ENCODE assay signal across 12 mouse cellular contexts in genomic region chr4:9079828-9080245, GRCm38 (mm10).
DNase-seq lines count a peak whose midpoint lies in the region; ATAC-seq lines count a peak whose summit lies in the region.
"Had no signal": no experiment of that assay in that cellular context is flagged by ENCODE, and none has a peak within 500 bp of the region (broad histone marks: within the 10 kb centered on the region; RNA-seq: fewer than 3 reads in every experiment).

No protein-coding gene starts in this region.

- ATAC-seq in hindbrain, embryonic 13.5 days (ENCODE audit: low FRiP score) = 0 out of 2 replicates have a peak, but pooled peaks have one; percentile 30
- ATAC-seq: inflammation-experienced regulatory T-cells, adult 6 months had no signal

- H3K4me3 ChIP-seq in heart, embryonic 10.5 days = no peak overlapping the region
- no peak overlapping the region for H3K4me3 ChIP-seq in hindbrain, embryonic 13.5 days
- H3K4me3 ChIP-seq: liver, embryonic 15.5 days; neural tube, embryonic 12.5 days had no signal

- no peaks in the 10 kb centered on the region for H3K9me3 ChIP-seq in heart, embryonic 10.5 days
- no peaks in the 10 kb centered on the region for H3K9me3 ChIP-seq in hindbrain, embryonic 13.5 days
- H3K9me3 ChIP-seq: liver, embryonic 15.5 days; neural tube, embryonic 12.5 days had no signal

- intact Hi-C loops in heart, postnatal 36 days (cut with DNase I) = no loop called here
- intact Hi-C loops in left cerebral cortex, postnatal 4 days (cut with DNase I) = no loop called here
- intact Hi-C loops in left cerebral cortex, postnatal 10 days (cut with DNase I) = loop anchor here (5.0 kb wide), 1 partner anchor 48 kb away; no protein-coding TSS in a partner anchor

- H3K4me2 ChIP-seq in hindbrain, embryonic 13.5 days = no peak overlapping the region
- H3K4me2 ChIP-seq: liver, embryonic 15.5 days; neural tube, embryonic 12.5 days had no signal

- H3K36me3 ChIP-seq in heart, embryonic 10.5 days = no peaks in the 10 kb centered on the region
- no peaks in the 10 kb centered on the region for H3K36me3 ChIP-seq in hindbrain, embryonic 13.5 days
- H3K36me3 ChIP-seq: liver, embryonic 15.5 days; neural tube, embryonic 12.5 days had no signal

- no peak for DNase-seq in heart, embryonic 10.5 days (ENCODE audit: low spot score)
- no peak for DNase-seq in heart, postnatal 36 days
- DNase-seq in left cerebral cortex, postnatal 4 days = peak; percentile 63
- DNase-seq in left cerebral cortex, postnatal 10 days (ENCODE audit: extremely low spot score in 1 of 2, low spot score in 2 of 2) = no peak
- DNase-seq in lung, postnatal 36 days = peak; percentile 64
- DNase-seq in testis, postnatal 14 days (ENCODE audit: low spot score) = no peak
- no peak for DNase-seq in testis, postnatal 10 days (ENCODE audit: low spot score)
- DNase-seq: thymus, postnatal 4 days had no signal

- H3K4me1 ChIP-seq in heart, embryonic 10.5 days = peaks cover 40% of the 10 kb centered on the region
- H3K4me1 ChIP-seq in hindbrain, embryonic 13.5 days (replicated peaks) = peaks cover 23% of the 10 kb centered on the region

- 0 out of 2 replicates have a peak overlapping the region, but pooled peaks have one; percentile 36 for H3K27ac ChIP-seq in heart, embryonic 10.5 days
- H3K27ac ChIP-seq in hindbrain, embryonic 13.5 days = no peak overlapping the region
- H3K27ac ChIP-seq: liver, embryonic 15.5 days; neural tube, embryonic 12.5 days had no signal

- WGBS in heart, embryonic 10.5 days = 25% methylated on average over 4 of the region's 4 CpGs
- WGBS in hindbrain, embryonic 13.5 days = 27% methylated on average over 4 of the region's 4 CpGs

- H3K9ac ChIP-seq in hindbrain, embryonic 13.5 days = no peak overlapping the region
- H3K9ac ChIP-seq: liver, embryonic 15.5 days; neural tube, embryonic 12.5 days had no signal

- H3K27me3 ChIP-seq in heart, embryonic 10.5 days (ENCODE audit: insufficient read depth, poor library complexity, severe bottlenecking) = no peaks in the 10 kb centered on the region
- H3K27me3 ChIP-seq in hindbrain, embryonic 13.5 days = no peaks in the 10 kb centered on the region
- H3K27me3 ChIP-seq: liver, embryonic 15.5 days; neural tube, embryonic 12.5 days had no signal

Comparison
In these comparisons a context has a peak if more than half of its experiments do, and no peak if none do; other contexts are left out.
1. DNase-seq: peak in left cerebral cortex, postnatal 4 days (single experiment) and lung, postnatal 36 days (single experiment); none in heart, embryonic 10.5 days (single experiment), heart, postnatal 36 days (0 of 2), left cerebral cortex, postnatal 10 days (0 of 2), testis, postnatal 14 days (single experiment) and testis, postnatal 10 days (single experiment).